Mouse (Mus musculus) embryo, embryonic 10.5 days (tissue): ENCODE results near the gene Bst2.
A peak's percentile ranks its signal among the peaks of the same experiment; 100 is the strongest.

Experiments
- DNase-seq: peaks from one replicate; pipeline ENCODE4 v3.0.0-alpha.2; 2015; ENCODE audit warnings: low spot score

The Bst2 gene

GRCm38 (mm10) chr8:71485142-71486135 is 51.8 kb downstream of the Bst2 start, which contains the start of gene Ano8:
Ano8 (minus strand) TSS chr8:71485963.
- peak; percentile 93 for DNase-seq

- no peak for DNase-seq
Observed at GRCm38 (mm10) chr8:71484736-71485135, 52.5 kb downstream of the Bst2 start.
